Mouse (Mus musculus): ENCODE measurements around the gene Cadps.

Cadps gene

GRCm38 (mm10) chr14:12459700-12460099, 363.2 kb downstream of the Cadps start:
- no peak for DNase-seq

GRCm38 (mm10) chr14:12455064-12455591, 367.8 kb downstream of the Cadps start:
- DNase-seq: no peak

GRCm38 (mm10) chr14:12450807-12451206, 372.1 kb downstream of the Cadps start:
- no peak for DNase-seq

- no peak for DNase-seq
Observed at GRCm38 (mm10) chr14:12448883-12449282, 374.0 kb downstream of the Cadps start.

GRCm38 (mm10) chr14:12441019-12441418, 381.9 kb downstream of the Cadps start:
- DNase-seq: no peak

- DNase-seq: no peak
Observed at GRCm38 (mm10) chr14:12437976-12438375, 384.9 kb downstream of the Cadps start.

- no peak for DNase-seq
Observed at GRCm38 (mm10) chr14:12437422-12437821, 385.5 kb downstream of the Cadps start.

- DNase-seq: no peak
Observed at GRCm38 (mm10) chr14:12436903-12437368, 385.9 kb downstream of the Cadps start.

- no peak for DNase-seq
Observed at GRCm38 (mm10) chr14:12428021-12428654, 394.7 kb downstream of the Cadps start.

GRCm38 (mm10) chr14:12425311-12425710, 397.6 kb downstream of the Cadps start:
- DNase-seq: no peak

GRCm38 (mm10) chr14:12410276-12410675, 412.6 kb downstream of the Cadps start:
- no peak for DNase-seq

GRCm38 (mm10) chr14:12409811-12410210, 413.1 kb downstream of the Cadps start:
- no peak for DNase-seq

- DNase-seq: no peak
Observed at GRCm38 (mm10) chr14:12406588-12406987, 416.3 kb downstream of the Cadps start.

GRCm38 (mm10) chr14:12405201-12405600, 417.7 kb downstream of the Cadps start:
- no peak for DNase-seq

GRCm38 (mm10) chr14:12404724-12405123, 418.2 kb downstream of the Cadps start:
- DNase-seq: no peak

- DNase-seq: no peak
Observed at GRCm38 (mm10) chr14:12404052-12404451, 418.8 kb downstream of the Cadps start.

- DNase-seq: no peak
Observed at GRCm38 (mm10) chr14:12400116-12400515, 422.8 kb downstream of the Cadps start.

- no peak for DNase-seq
Observed at GRCm38 (mm10) chr14:12397561-12397960, 425.3 kb downstream of the Cadps start.

- DNase-seq: no peak
Observed at GRCm38 (mm10) chr14:12394318-12394717, 428.6 kb downstream of the Cadps start.

- DNase-seq: no peak
Observed at GRCm38 (mm10) chr14:12393271-12393861, 429.5 kb downstream of the Cadps start.

GRCm38 (mm10) chr14:12391167-12391566, 431.7 kb downstream of the Cadps start:
- no peak for DNase-seq

- DNase-seq: no peak
Observed at GRCm38 (mm10) chr14:12388806-12389436, 434.0 kb downstream of the Cadps start.

GRCm38 (mm10) chr14:12388192-12388795, 434.6 kb downstream of the Cadps start:
- no peak for DNase-seq

- no peak for DNase-seq
Observed at GRCm38 (mm10) chr14:12387176-12387575, 435.7 kb downstream of the Cadps start.

All from thymus, postnatal 14 days (tissue).